Mouse (Mus musculus) neutrophil, adult 5-6 weeks (primary cell): ENCODE measurements around the gene Cacna1e. TPM values are rescaled to one million over a fixed set of nuclear protein-coding genes. Genes with fewer than 3 reads are reported as not detected.

Experiments used
- ATAC-seq: fragments of 151-379, 151-347 bp; 2 replicates; pipeline ENCODE4 v1.8.0; 2017; ENCODE audit warnings: mild to moderate bottlenecking, moderate TSS enrichment; ENCODE audit not compliant: insufficient number of reproducible peaks, poor library complexity, low FRiP score, severe bottlenecking; ENCODE audit errors: extremely low read depth
- total RNA-seq: library from RNA; stranded (forward); fragments of 200-1000 nt; gene quantifications from 2 replicates; pipeline ENCODE4 v1.2.3, GENCODE M21; 2017

Gene Cacna1e
- total RNA-seq, 1 experiment from 2014 or later, result 24.9 TPM

DNA sequence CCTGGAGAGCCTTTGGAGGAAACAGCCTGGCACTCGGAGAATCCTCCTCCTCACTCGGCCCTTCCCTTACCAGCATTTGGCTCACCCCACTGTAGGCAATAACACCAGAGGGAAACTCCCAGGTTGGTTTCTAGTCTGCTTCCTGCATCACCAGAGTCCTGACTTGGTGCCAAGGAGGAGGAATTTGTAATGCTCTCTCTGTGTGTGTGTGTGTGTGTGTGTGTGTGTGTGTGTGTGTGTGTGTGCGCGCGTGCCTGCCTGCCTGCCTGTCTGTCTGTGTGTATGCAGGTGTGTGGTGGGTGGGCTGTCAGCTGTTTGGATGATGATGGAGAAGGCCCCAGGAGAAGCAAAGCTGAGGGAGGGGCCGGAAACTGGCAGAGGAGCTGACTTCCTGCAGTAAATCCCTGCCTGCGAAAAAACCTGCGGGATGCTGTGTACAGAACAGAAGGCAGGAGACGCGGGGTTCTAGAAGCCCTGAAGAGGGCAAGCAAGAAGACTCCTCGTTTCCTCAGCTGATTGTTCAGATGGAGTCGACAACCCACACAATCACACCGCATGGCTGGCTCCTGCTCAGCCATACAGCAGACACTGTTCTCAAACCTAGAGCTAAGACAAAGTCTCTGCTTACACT, 92.6 kb downstream of the Cacna1e start:
- ATAC-seq, result no peak

DNA sequence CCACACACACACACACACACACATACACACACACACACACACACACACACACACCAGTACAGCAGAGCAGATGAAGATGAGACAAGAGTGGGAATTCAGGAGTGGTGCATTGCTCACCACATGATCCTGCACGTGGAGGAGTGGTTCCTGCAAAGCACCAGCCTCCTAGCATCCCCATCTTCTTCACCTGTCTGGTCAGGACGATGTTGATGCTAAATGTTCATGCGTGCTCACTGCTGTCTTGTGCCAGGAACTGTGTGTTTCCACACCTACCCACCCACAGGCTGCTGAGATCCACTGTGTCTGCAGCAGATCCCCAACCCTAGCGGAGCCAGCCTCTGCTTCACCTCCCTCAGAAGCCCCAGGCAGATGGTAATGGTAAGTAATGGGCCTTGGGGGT, 95.8 kb downstream of the Cacna1e start:
- ATAC-seq, result no peak

DNA sequence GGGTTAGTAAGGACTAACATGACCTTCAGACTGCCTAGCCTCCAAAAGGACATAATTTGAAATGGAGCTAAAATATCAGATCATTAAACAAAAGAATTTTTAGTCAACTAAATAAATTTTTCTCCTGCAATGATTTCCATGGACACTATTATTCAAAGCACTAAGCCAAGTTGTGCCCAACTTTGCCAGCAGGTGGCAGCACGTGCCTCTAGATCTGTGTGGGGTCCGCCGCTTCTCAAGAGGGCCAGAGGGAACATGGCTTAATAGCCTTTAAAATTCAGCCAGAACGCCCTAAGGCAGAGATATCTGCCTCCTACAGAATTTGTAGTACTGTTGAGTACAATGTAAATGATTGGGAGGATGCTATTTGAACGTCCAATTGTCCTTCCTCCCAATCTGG, 96.2 kb downstream of the Cacna1e start:
- peak; percentile 57 for ATAC-seq

DNA sequence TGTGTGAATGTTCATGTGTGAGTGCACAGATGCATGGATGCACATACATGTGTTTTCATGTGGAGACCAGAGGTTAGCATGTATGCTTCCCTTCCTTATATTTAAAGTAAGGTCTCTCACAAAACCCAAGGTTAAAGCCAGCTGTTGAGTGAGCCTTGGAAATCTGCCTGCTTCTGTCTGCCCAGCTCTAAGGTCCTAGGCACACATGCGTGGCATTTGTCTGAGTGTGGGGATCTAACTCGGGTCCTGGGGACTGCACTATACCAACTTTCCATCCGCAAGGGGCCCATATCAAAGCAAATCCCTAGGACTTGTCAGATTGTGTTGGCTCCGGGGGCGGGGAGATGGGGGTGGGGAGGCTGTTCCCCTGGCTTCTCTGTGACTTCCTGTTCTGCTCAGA, 96.9 kb downstream of the Cacna1e start:
- ATAC-seq, result no peak

DNA sequence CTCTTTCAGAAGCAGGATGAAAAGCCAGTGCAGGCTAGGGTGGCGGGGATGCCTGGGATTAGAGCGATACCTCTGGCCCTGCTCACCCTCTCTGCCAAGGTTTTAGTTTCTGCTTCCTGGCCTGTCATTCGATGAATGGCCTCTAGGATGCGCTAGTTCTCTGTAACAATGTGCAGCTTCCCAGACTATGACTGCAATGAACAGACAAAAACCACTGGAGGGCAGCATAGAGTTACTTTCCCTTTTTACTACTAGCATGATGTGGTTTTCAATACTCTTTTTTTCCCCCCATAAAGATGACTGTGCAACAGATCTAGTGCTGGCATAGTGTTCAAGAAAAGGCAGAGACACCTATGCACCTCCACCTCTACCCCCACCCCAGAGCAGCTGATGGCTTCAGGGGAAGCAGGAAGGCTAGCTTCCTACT, 98.0 kb downstream of the Cacna1e start:
- peak; percentile 93 for ATAC-seq

DNA sequence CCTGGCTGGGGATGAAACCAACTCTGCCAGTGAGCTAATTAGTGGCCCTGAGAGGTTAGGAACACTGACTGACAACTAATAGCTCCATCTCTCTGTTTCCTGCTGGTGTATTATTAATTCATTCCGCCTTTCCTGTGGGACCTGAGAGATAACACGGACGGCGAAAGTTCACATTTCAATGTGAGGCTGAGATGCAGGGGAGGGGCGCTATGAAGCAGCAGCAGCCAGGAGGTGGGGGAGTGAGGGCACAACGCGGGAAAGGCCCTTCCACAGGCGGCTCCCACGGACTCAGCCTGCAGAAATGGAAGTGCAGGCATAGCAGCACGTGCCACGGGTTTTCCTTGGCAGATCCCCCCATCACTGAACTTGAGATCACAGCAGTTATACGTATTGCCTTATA, 99.4 kb downstream of the Cacna1e start:
- no peak for ATAC-seq

DNA sequence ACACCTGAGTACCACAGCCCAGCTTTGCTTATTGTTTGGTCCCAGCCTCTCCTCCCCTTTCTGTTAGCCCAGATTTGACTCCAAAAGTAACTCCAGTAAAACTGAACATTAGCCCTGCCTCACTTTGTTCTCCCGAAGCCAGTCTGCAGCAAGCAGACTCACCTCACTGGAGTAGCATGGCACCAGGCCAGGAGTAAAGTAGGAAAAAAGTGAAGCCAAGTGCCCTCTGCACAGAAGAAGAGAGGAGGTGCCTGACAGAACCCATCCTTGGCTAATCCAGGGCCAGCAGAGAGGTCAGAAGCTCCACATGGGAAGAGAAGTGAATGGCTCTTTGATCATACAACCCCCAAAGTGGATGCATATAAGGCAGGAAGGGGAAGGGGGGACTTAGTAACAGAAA, 100.8 kb downstream of the Cacna1e start:
- ATAC-seq, result no peak

DNA sequence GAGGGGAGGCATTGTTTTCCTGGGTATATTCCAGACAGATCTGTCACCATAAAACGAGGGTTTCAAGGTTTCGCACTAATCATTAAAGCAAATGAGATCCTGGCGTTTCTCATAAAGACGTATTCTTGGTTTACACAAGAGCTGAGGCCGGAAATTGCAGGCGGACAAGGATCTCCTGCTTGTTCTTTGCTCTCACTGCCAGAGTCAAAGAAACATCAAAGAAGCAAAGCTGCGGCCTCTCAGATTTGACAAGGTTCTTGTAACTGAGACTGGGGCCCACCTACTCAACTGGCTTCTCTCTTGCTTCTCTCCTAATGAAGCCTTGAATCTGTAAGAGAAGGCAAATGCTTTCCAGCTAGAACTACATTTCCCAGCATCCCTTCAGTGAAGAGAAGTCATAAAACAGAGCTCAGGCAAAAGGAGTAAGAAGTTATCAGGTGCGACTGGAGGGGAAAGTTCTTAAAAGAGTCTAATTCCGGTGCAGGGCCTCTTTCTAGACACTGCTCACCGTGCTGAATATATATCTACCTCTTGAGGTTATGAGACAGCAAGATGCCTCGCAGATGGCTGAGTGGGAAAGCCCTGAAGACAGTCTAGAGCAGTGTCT, 104.3 kb downstream of the Cacna1e start:
- no peak for ATAC-seq

DNA sequence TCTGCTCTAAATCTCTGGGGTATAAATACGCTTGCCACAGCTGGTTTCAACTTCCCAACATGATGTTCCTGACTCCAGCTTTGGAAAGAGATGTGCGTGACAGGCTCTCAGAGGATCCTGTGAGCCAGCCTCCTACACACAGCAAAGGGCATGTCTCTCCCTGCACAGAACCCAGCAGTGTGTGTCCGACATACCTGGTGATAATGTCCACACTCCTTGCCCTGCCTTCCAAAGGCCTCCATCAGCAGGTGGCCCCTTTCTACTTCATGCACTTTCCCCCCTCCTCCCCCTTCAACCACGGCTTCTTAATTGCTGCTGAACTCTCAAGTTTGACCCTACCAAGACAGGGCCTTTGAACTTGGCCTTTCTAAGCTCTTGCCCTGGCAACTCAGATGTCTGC, 108.0 kb downstream of the Cacna1e start:
- ATAC-seq, result no peak

DNA sequence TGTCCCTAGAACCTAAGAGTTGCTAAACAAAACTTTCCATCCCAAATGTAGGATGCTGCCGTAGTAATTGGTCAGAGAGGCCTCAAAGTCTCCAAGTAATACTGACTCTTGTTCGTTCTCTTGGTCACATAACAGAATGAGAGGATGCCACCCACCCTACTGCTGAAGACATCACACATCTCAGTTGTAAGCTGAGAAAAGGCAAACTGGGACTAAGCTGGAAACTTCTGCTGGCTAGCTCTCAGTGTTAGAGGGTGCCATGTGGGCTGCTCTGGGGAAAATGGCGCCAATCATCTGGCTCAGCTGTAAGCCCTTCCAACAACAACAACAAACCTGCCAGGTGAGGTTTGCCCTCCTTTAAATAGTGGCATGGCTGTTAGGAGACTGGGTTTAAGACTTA, 109.8 kb downstream of the Cacna1e start:
- ATAC-seq, result no peak

DNA sequence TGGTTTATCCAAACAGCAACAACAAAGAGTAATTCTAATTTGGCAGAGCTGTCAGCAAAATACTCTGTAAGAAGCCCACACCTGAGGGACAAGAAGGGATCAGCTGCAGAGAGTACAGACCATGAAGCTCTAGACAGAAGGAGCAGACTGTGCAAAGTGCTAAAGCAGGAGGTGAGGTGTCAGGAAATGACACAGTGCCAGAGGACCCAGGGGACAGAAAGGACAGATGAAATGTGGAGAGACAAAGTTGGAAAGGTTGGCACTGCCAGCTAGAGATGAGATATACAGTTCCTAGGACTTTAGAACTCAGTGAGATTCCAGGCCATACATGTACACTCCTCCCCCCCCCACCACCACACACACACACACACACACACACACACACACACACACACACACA, 113.2 kb downstream of the Cacna1e start:
- ATAC-seq, result no peak

DNA sequence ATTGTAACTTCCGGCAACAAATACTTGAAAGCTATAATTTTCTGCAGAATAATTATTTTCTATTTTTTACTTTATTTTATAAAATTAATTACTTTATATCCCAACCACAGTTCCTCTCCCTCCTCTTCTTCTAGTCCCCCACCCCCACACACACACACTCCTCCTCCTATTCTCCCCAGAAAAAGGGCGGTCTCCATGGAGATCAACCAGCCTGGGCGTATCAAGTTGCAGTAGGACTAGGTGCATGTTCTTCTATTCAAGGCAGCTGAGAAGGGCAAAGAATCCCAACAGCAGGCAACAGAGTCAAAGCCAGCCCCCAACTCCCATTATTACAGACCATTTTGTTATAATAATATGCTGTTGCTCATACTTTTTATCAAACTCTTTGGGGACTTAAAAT, 113.8 kb downstream of the Cacna1e start:
- ATAC-seq, result no peak

DNA sequence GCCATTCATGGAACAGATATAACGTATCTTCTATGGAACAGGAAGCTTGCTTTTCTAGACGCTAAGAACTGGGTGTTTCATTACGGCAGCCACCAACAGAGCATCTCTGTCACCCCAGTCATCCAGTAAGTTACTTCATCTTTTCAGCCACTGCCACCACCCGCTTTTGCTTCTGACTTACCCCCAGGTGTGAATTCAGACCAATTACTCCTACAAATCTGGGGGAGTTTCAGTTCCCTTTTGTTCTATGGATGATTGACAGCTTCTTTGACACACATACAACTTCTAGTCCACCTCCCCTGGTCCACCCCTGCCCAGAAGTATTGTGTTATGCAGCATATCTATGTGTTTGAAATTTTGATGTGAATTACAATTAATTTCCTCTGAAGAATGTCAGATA, 121.2 kb downstream of the Cacna1e start:
- ATAC-seq, result no peak

DNA sequence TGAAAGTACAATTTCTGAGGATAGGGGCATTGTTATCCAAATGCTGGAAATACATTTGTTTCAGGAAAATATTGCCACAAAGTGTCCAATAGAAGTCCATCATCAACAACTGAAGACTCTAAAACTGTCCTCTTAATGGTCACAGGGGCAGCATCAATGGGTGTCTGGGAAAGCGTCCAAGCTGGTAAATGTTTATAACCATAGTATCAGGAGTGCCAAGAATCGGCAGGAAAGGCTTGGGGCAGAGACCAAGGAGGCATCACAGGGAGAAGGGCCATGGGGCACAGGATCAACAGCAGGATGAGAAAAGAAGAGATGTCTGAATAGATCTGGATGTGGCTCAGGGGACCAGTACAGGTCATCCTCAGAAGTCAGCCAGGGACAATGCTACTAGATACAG, 132.2 kb downstream of the Cacna1e start:
- ATAC-seq, result no peak

DNA sequence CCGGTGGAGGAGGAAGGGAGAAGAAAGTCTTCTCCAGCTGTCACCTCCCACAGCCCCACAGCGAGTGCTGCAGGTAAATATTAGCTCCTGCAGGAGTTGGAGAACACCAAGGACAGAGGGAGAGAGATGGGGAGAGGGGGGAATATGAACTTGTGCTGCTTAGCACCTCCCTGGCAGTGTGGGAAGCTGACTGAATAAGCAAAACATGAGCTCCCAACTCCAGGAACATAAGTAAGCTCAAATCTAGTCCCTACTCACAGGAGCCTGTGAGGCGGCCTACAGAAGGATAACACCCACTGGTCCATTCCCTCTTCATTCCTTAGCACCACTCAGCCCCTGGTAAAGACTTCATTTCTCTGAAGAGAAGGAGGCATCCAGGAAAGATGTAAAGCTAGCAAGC, 135.8 kb downstream of the Cacna1e start:
- ATAC-seq, result no peak

DNA sequence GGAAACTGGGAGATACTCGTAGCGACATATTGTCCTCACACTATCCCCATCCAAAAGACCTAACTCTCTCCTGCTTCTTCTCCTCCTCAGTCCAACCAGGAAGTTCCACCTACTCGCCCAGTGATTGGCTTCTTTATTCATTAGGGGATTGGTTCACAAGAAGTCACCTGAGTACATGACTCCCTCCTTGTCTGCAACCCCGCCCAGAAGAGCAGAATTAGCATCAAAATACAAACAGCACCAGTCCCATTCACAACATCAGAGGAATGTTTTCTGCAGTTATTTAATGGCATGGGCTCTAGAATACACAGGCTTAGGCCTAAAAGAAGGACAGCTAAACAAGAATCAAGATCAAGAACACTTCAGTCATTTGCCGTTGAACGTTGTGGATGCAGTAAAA, 139.1 kb downstream of the Cacna1e start:
- ATAC-seq, result no peak

DNA sequence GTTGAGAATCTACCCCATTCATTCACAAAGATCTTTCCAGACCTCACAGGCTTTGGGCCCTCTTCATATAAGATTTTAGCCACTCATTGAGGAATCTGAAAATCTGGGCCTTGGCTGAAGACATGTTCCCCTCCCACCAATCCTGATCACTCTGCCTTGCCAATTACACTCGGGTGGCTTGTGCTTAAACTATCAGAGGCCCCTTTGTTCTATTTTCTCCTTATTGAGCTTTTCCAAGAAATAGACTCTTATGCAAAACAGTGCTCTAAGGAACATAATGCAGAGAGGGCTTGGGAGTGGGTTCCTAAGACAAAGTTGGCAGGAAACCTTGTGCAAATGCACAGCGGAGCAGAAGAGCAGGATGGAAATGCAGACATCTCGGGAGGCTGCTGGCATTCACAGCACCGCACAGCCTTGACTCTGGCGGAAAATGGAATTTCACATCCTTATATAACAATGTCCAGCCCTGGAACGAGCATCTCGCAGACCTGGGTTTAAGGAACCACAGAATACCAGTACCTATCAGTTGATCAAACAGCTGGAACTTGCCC, 153.8 kb downstream of the Cacna1e start:
- ATAC-seq, result no peak

DNA sequence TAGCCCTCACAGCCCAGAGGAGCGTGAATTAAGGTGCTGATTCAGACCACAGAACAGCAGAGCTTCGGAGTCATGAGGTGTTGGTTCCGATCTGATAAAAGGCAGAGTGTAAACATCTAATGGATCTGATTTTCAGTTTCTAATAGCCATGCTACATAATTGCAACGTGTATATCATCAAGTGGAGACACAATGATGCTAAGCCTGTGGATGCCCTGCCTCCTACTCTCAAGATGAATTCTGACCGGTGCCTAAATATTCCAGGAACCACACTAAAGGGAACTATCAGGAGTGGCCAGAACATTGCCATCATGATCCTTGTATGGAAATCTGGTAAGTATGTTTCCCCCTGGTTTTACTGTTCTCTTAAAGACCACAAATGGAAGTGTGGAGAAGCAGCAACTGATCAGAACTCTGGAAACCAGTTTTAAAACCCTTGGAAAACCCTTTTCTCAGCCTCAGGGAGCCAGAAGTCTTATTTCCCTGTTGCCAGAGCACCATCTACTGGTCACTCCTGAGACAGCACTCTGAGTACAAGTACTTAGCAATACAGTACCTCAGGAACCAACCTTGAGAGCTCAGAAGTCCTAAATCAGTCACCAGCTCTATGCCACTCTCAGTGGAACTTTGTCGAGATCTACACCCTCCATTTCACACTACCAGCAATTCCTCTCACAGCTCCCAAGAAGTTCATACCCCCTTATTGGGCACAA, 154.9 kb downstream of the Cacna1e start:
- ATAC-seq, result peak; percentile 24; the same call in 1 of the 2 replicates

DNA sequence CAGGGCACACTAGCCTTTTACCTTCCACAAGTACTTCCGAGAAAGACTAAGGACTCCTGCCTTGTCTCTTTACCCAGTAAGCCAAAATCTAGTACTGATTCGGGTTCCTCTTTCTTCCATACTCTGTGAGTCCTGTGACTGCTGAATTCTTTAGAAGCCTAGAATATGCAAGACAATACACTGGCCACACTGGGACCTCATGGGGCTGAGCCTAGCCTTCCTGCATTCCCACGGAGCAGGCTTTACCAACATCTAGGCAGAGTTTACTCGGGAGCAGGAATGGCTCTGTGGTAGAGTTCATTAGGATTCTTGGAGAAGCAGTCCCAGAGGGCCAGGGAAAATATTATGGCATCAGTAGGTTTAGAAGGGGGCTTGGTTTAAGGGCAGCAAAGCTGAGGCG, 155.6 kb downstream of the Cacna1e start:
- ATAC-seq, result no peak

DNA sequence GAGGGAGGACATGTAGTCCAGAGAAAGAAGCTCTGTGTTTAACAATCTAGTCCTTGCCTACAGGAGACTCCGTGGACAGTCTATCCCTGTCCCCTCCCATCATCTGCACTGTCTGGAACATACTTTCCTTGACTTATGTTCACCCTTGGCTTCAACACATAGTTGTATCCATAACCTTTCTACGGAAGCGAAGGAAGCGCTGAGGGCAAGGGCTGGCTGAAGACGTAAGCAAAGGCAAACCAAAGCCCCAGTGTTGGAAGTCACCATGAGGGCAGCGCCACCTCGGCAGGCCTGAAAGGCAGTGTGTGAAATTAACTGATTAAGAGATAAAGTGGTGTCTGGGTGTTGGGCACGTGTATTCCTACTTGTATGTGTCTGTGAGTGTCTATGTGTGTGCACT, 156.6 kb downstream of the Cacna1e start:
- no peak for ATAC-seq
